Mouse (Mus musculus) midbrain, embryonic 13.5 days (tissue): ENCODE data around the gene Ppp1r3c. TPM values are rescaled to one million over a fixed set of nuclear protein-coding genes. Genes with fewer than 3 reads are reported as not detected.

Experiments
- ATAC-seq: fragments of 200-750 bp; cut with Nextera tagmentation; 2 replicates; pipeline ENCODE4 v1.8.0; 2017; ENCODE audit warnings: mild to moderate bottlenecking, moderate TSS enrichment, moderate library complexity
- H3K27ac ChIP-seq: fragments of 300-500 bp; sonication (generic); 2 replicates; pipeline ENCODE4 v1.5.1; 2015; ENCODE audit warnings: inconsistent platforms, mild to moderate bottlenecking, moderate library complexity
- H3K27me3 ChIP-seq: fragments of 300-500 bp; sonication (generic); 2 replicates; pipeline ENCODE4 v1.6.1; 2015; ENCODE audit warnings: mild to moderate bottlenecking, inconsistent platforms
- H3K36me3 ChIP-seq: fragments of 300-500 bp; sonication (generic); 2 replicates; pipeline ENCODE4 v1.6.1; 2015; ENCODE audit warnings: mild to moderate bottlenecking, inconsistent platforms
- H3K4me1 ChIP-seq: fragments of 300-500 bp; sonication (generic); replicated peaks from 2 replicates; pipeline ENCODE4 v1.6.1; 2015; ENCODE audit warnings: inconsistent platforms
- H3K4me2 ChIP-seq: fragments of 300-500 bp; sonication (generic); replicated peaks from 2 replicates; pipeline ENCODE4 v1.6.1; 2015; ENCODE audit warnings: moderate library complexity, mild to moderate bottlenecking, inconsistent platforms
- H3K4me3 ChIP-seq: fragments of 300-500 bp; sonication (generic); replicated peaks from 2 replicates; pipeline ENCODE4 v1.5.1; 2015; ENCODE audit warnings: mild to moderate bottlenecking, inconsistent platforms
- H3K9ac ChIP-seq: fragments of 300-500 bp; sonication (generic); replicated peaks from 2 replicates; pipeline ENCODE4 v1.6.1; 2015; ENCODE audit warnings: mild to moderate bottlenecking, inconsistent platforms
- H3K9me3 ChIP-seq: fragments of 300-500 bp; sonication (generic); 2 replicates; pipeline ENCODE4 v1.6.1; 2016; ENCODE audit warnings: mild to moderate bottlenecking, inconsistent platforms
- WGBS: fragments of 180-500 bp; shearing (Covaris S2); methylation state at CpG from one replicate; pipeline ENCODE4 v1.1.7; 2015; 5-methylcytosine and 5-hydroxymethylcytosine counted together
- polyA plus RNA-seq: library from polyadenylated mRNA; unstranded; fragments of >200 nt; fragmentation: Nextera tagmentation; extraction: Ambion mirVana; gene quantifications from 2 replicates; pipeline ENCODE4 v1.2.1, GENCODE M21; 2015

Gene Ppp1r3c
- polyA plus RNA-seq, 1 experiment from 2014 or later = 7.1 TPM

- no peak for ATAC-seq
- H3K4me1 ChIP-seq = no peaks in the 10 kb centered on the region
- no peak overlapping the region for H3K4me2 ChIP-seq
- no peak overlapping the region for H3K27ac ChIP-seq
- H3K27me3 ChIP-seq = no peaks in the 10 kb centered on the region
- H3K9ac ChIP-seq = no peak overlapping the region
- no peaks in the 10 kb centered on the region for H3K36me3 ChIP-seq
- WGBS = 94% methylated on average over 10 of the region's 10 CpGs
- no peak overlapping the region for H3K4me3 ChIP-seq
- H3K9me3 ChIP-seq = no peaks in the 10 kb centered on the region
Observed at GRCm38 (mm10) chr19:36715591-36715990, 20.9 kb downstream of the Ppp1r3c start.

GRCm38 (mm10) chr19:36714492-36714891 lies 22.0 kb downstream of the Ppp1r3c start:
- Histone ChIP-seq H3K9me3 (peaks cover 1% of the 10 kb centered on the region; the same call in 1 of the 2 replicates), H3K4me1 (no peaks in the 10 kb centered on the region), H3K4me2 (no peak overlapping the region), H3K27me3 (no peaks in the 10 kb centered on the region), H3K27ac (no peak overlapping the region), H3K4me3 (no peak overlapping the region), H3K9ac (no peak overlapping the region), H3K36me3 (no peaks in the 10 kb centered on the region)
- WGBS = 89% methylated on average over 1 of the region's 1 CpGs
- no peak for ATAC-seq

GRCm38 (mm10) chr19:36713092-36713491 lies 23.4 kb downstream of the Ppp1r3c start:
- no peak overlapping the region for H3K27ac ChIP-seq
- peaks cover 3% of the 10 kb centered on the region; the same call in 1 of the 2 replicates for H3K9me3 ChIP-seq

GRCm38 (mm10) chr19:36706195-36706594 lies 30.3 kb downstream of the Ppp1r3c start:
- Histone ChIP-seq H3K9me3 (peaks cover 3% of the 10 kb centered on the region; the same call in 1 of the 2 replicates), H3K4me2 (no peak overlapping the region), H3K4me3 (no peak overlapping the region), H3K4me1 (no peaks in the 10 kb centered on the region), H3K27ac (no peak overlapping the region), H3K36me3 (no peaks in the 10 kb centered on the region), H3K9ac (no peak overlapping the region), H3K27me3 (no peaks in the 10 kb centered on the region)
- ATAC-seq = no peak
- 81% methylated on average over 6 of the region's 6 CpGs for WGBS

More at GRCm38 (mm10) chr19:36713092-36713491, 23.4 kb downstream of the Ppp1r3c start:
- no peak overlapping the region for H3K9ac ChIP-seq
- no peaks in the 10 kb centered on the region for H3K27me3 ChIP-seq
- H3K4me2 ChIP-seq = no peak overlapping the region
- H3K4me1 ChIP-seq = no peaks in the 10 kb centered on the region
- no peak overlapping the region for H3K4me3 ChIP-seq
- 76% methylated on average over 13 of the region's 13 CpGs for WGBS
- no peak for ATAC-seq
- H3K36me3 ChIP-seq = no peaks in the 10 kb centered on the region

- Histone ChIP-seq H3K36me3 (no peaks in the 10 kb centered on the region), H3K4me1 (no peaks in the 10 kb centered on the region), H3K27me3 (no peaks in the 10 kb centered on the region), H3K4me2 (no peak overlapping the region), H3K9me3 (peaks cover 3% of the 10 kb centered on the region; the same call in 1 of the 2 replicates), H3K27ac (no peak overlapping the region), H3K9ac (no peak overlapping the region), H3K4me3 (no peak overlapping the region)
- ATAC-seq = no peak
- WGBS = 79% methylated on average over 17 of the region's 17 CpGs
Observed at GRCm38 (mm10) chr19:36705286-36706146, 30.9 kb downstream of the Ppp1r3c start.

GRCm38 (mm10) chr19:36704763-36705162 lies 31.7 kb downstream of the Ppp1r3c start:
- Histone ChIP-seq H3K9me3 (peaks cover 3% of the 10 kb centered on the region; the same call in 1 of the 2 replicates), H3K27ac (no peak overlapping the region), H3K36me3 (no peaks in the 10 kb centered on the region), H3K27me3 (no peaks in the 10 kb centered on the region), H3K4me1 (no peaks in the 10 kb centered on the region), H3K4me3 (no peak overlapping the region), H3K4me2 (no peak overlapping the region), H3K9ac (no peak overlapping the region)
- ATAC-seq = no peak
- WGBS = 83% methylated on average over 7 of the region's 7 CpGs

GRCm38 (mm10) chr19:36701809-36702622 lies 34.4 kb downstream of the Ppp1r3c start:
- Histone ChIP-seq H3K9ac (no peak overlapping the region), H3K27ac (no peak overlapping the region), H3K4me2 (no peak overlapping the region), H3K27me3 (no peaks in the 10 kb centered on the region), H3K36me3 (no peaks in the 10 kb centered on the region), H3K4me1 (peaks cover 2% of the 10 kb centered on the region), H3K4me3 (no peak overlapping the region), H3K9me3 (0 out of 2 replicates have a peak, but pooled peaks cover 4% of the 10 kb centered on the region)
- ATAC-seq = no peak
- WGBS = 70% methylated on average over 9 of the region's 9 CpGs

- H3K36me3 ChIP-seq = no peaks in the 10 kb centered on the region
- no peak overlapping the region for H3K4me3 ChIP-seq
- no peak overlapping the region for H3K9ac ChIP-seq
- no peak overlapping the region for H3K4me2 ChIP-seq
- WGBS = 76% methylated on average over 3 of the region's 3 CpGs
- H3K27me3 ChIP-seq = no peaks in the 10 kb centered on the region
- no peak overlapping the region for H3K27ac ChIP-seq
- peaks cover 7% of the 10 kb centered on the region for H3K4me1 ChIP-seq
- 0 out of 2 replicates have a peak, but pooled peaks cover 4% of the 10 kb centered on the region for H3K9me3 ChIP-seq
- no peak for ATAC-seq
Observed at GRCm38 (mm10) chr19:36701366-36701765, 35.1 kb downstream of the Ppp1r3c start.

GRCm38 (mm10) chr19:36700937-36701336 lies 35.5 kb downstream of the Ppp1r3c start:
- no peak overlapping the region for H3K4me2 ChIP-seq
- H3K4me1 ChIP-seq = peaks cover 7% of the 10 kb centered on the region
- no peak overlapping the region for H3K4me3 ChIP-seq
- no peak overlapping the region for H3K27ac ChIP-seq
- 76% methylated on average over 4 of the region's 4 CpGs for WGBS
- H3K36me3 ChIP-seq = no peaks in the 10 kb centered on the region
- no peaks in the 10 kb centered on the region for H3K27me3 ChIP-seq
- ATAC-seq = no peak
- no peak overlapping the region for H3K9ac ChIP-seq
- H3K9me3 ChIP-seq = 0 out of 2 replicates have a peak, but pooled peaks cover 4% of the 10 kb centered on the region

- no peak overlapping the region for H3K9ac ChIP-seq
- peaks cover 11% of the 10 kb centered on the region for H3K4me1 ChIP-seq
- H3K4me2 ChIP-seq = no peak overlapping the region
- H3K4me3 ChIP-seq = no peak overlapping the region
- 95% methylated on average over 1 of the region's 1 CpGs for WGBS
- H3K36me3 ChIP-seq = no peaks in the 10 kb centered on the region
- no peak for ATAC-seq
- no peaks in the 10 kb centered on the region for H3K27me3 ChIP-seq
- H3K27ac ChIP-seq = no peak overlapping the region
- 0 out of 2 replicates have a peak, but pooled peaks cover 4% of the 10 kb centered on the region for H3K9me3 ChIP-seq
Observed at GRCm38 (mm10) chr19:36699151-36699550, 37.3 kb downstream of the Ppp1r3c start.

- 0 out of 2 replicates have a peak, but pooled peaks cover 4% of the 10 kb centered on the region for H3K9me3 ChIP-seq
- H3K27ac ChIP-seq = no peak overlapping the region
- peaks cover 11% of the 10 kb centered on the region for H3K4me1 ChIP-seq
- ATAC-seq = no peak
- H3K4me2 ChIP-seq = no peak overlapping the region
- no peak overlapping the region for H3K9ac ChIP-seq
- H3K4me3 ChIP-seq = no peak overlapping the region
- no peaks in the 10 kb centered on the region for H3K36me3 ChIP-seq
- WGBS = 84% methylated on average over 3 of the region's 3 CpGs
- no peaks in the 10 kb centered on the region for H3K27me3 ChIP-seq
Observed at GRCm38 (mm10) chr19:36698200-36698599, 38.3 kb downstream of the Ppp1r3c start.
